Mouse (Mus musculus): ENCODE data around the gene Pitpnc1.

Pitpnc1 gene

GRCm38 (mm10) chr11:107321819-107322218 lies 148.7 kb downstream of the Pitpnc1 start:
- DNase-seq = no peak

GRCm38 (mm10) chr11:107319861-107320260 lies 150.6 kb downstream of the Pitpnc1 start:
- no peak for DNase-seq

DNA sequence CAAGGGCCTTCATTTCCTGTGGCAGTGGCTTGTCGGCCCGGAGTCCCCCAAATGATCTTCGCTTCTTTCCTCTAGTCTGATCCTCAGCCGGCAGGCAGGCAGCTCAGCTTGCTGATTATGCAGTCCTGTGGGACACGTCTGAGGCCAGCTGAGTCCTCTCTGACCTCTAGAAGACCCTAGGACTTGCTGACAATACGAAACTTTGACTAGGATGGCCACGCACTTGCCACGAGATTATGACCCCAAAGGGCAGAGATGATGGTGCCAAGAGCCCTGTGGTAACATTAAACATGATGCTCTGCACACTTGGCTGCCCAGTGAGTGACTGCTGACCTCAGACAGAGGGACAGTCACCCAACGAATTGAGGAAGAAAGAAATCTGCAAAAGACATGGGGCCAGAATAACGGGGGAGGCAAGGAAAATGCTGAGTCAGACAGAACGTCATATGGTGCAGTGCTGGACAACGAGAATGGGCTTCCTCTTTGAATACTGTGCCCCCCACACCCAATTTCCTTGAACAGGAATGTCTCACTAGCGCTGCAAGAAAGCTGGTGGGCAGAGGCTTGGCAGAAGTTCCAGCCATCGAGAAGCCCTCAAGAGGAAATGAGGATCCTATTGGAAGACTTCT lies 152.7 kb downstream of the Pitpnc1 start:
- DNase-seq = no peak

DNA sequence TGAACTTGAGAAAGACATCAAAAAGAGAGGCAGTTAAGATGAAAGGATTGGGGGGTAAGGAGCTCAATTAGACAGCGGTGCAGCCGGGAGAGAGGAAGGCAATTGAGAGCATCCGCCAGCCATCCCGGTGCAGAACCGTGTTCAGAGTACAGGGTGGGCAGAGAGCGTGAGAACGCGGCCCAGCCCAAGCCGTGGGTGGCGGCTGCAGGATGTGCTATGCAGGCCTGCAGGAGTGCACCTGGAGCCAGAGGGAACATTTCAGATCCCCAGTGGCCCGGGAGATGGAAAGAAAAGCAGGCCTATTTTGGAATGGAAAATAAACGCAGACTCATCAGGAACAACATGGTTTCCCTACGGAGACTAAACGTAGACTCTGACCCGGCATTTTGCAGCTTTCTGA lies 155.0 kb downstream of the Pitpnc1 start:
- DNase-seq = no peak

- DNase-seq = no peak
Measured at GRCm38 (mm10) chr11:107310338-107311121, 160.0 kb downstream of the Pitpnc1 start.

DNA sequence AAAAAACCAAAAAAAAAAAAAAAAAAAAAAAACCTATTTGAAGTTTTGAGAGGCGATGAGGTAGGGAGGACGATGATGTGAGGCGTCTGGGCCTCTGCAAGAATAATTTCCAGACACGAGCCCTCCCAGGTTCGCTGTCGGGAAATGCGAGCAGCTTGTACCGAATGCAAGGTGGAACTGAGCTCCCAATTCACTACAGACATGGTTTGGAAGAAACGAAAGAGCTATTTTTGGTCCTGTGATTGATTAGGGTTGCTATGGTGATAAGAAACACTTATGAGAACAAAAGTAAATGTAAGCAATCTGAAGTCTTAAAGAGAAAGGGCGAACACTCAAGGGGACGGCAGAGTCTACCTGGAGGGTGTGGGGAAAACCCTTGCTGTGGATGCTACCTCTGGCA lies 164.3 kb downstream of the Pitpnc1 start:
- DNase-seq = no peak

DNA sequence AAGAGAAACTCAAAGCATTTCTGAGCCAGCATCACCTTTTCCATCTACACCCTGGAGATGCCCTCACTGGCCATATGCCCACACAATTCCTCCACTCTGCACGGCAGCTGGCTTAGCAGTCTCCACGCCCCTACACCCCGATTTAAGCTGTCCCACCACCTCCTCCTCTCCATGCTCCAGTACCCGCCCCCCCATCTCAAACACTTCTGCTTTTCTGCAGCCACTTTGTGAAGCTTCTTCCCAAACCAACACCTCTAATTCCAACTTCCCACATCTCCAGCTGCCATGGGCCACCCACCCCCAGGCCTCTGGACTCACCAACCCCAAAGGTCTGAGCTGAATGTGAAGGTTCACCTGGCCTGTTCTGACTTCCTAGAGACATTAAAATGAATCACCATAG lies 168.4 kb downstream of the Pitpnc1 start:
- DNase-seq = no peak

- no peak for DNase-seq
Measured at GRCm38 (mm10) chr11:107300235-107300634, 170.3 kb downstream of the Pitpnc1 start.

GRCm38 (mm10) chr11:107299511-107300120 lies 170.9 kb downstream of the Pitpnc1 start:
- DNase-seq = no peak

GRCm38 (mm10) chr11:107296176-107296575 lies 174.3 kb downstream of the Pitpnc1 start:
- DNase-seq = no peak

DNA sequence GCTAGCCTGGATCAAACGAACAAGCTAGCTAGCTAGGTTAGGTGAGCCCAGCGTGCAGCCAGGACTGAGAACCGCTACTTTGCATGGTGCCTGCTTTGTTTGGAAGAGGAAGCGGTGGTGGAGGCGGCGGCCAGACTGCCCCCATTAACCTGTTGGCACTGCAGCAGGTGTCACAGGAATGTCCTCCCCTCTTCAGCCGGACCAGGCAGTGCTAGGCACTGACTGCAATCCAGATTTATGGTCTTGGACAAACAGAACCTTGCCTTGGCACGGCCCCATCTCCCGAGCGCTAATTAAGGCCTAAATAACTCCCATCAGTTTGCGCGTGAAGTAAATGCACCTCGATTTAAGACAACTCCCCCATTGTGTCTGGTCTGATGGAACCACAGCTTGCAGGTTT lies 178.5 kb downstream of the Pitpnc1 start:
- no peak for DNase-seq

DNA sequence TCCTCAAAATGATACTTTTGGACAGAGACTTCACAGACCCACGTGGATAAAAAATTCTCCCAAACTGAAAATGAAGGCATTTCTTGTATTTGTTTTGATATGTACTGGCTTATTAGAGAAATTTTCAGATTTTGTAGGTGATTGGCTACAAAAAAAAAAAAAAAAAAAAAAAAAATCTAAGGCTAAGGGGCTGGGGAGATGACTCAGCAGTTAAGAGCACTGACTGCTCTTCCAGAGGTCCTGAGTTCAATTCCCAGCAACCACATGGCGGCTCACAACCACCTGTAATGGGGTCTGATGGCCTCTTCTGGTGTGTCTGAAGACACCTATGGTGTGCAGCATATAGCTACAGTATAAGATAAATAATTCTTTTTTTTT lies 182.3 kb downstream of the Pitpnc1 start:
- DNase-seq = no peak

GRCm38 (mm10) chr11:107287215-107288185 lies 183.0 kb downstream of the Pitpnc1 start:
- DNase-seq = no peak

DNA sequence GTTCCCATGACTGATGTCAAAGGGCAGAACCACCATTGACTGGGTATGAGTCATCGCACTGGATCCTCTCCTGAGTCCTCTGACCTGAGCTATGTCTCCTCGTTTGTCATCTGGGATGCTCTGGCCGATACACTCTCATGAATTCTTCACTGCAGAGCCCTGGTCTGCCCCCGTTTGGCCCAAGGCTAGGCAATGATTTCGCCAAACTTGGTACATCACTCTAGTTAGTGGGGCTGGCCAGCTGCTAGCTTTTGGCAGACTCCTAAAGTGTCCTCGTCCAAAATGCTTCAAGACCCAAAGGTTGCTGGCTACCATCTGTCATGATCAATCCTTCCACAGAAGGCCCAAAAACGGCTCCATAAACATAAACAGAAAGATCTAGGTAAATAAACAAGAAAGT lies 184.8 kb downstream of the Pitpnc1 start:
- DNase-seq = no peak

GRCm38 (mm10) chr11:107283632-107284031 lies 186.9 kb downstream of the Pitpnc1 start:
- no peak for DNase-seq

- no peak for DNase-seq
Measured at GRCm38 (mm10) chr11:107282481-107282880, 188.0 kb downstream of the Pitpnc1 start.

GRCm38 (mm10) chr11:107279258-107279657 lies 191.2 kb downstream of the Pitpnc1 start:
- DNase-seq = no peak

- DNase-seq = peak; percentile 27
Measured at GRCm38 (mm10) chr11:107276898-107277297, 193.6 kb downstream of the Pitpnc1 start.

DNA sequence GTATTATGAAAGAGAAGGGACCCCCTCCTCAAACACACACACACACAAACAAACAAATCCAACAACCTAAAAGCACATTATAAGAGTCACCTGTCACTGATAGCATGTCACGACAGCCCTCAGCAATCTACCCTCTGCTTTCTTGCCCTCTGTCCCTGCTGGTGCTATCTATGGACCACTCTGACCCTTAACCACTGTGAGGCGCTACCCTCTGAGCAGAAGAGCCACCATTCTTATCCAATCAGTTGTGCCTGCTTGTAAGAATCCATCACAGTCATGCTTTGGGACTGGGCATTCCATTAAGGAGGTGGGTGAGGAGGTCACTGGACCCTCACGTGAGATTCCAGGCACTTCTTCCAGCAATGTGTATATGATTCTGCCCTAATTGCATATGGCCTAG lies 194.2 kb downstream of the Pitpnc1 start:
- no peak for DNase-seq

GRCm38 (mm10) chr11:107275902-107276301 lies 194.6 kb downstream of the Pitpnc1 start:
- peak; percentile 41 for DNase-seq

GRCm38 (mm10) chr11:107274206-107274605 lies 196.3 kb downstream of the Pitpnc1 start:
- no peak for DNase-seq

GRCm38 (mm10) chr11:107272351-107272975 lies 198.0 kb downstream of the Pitpnc1 start:
- DNase-seq = peak; percentile 49
